Mouse (Mus musculus) spleen, adult 2 months (tissue): ENCODE results near the gene Zfp52. TPM values are rescaled to one million over a fixed set of nuclear protein-coding genes. Genes with fewer than 3 reads are reported as not detected.

Experiments used
- DNase-seq, 2 experiments: peaks; one replicate each; pipeline versions ENCODE4 v3.0.0 to v3.0.0-alpha.2; 2012 to 2021; ENCODE audit warnings: low spot score in 2 of 2, low read depth in 1 of 2
- H3K27ac ChIP-seq: fragments of 200-500 bp; 2 replicates; pipeline ENCODE4 v1.5.1; 2012; ENCODE audit warnings: low read length, inconsistent platforms; ENCODE audit not compliant: insufficient read depth
- H3K27me3 ChIP-seq: fragments of 200-500 bp; 2 replicates; pipeline ENCODE4 v1.6.1; 2012; ENCODE audit warnings: mild to moderate bottlenecking, moderate library complexity, low read length, inconsistent platforms; ENCODE audit not compliant: control insufficient read depth, insufficient read depth
- H3K36me3 ChIP-seq: fragments of 200-500 bp; 2 replicates; pipeline ENCODE4 v1.6.1; 2012; ENCODE audit warnings: mild to moderate bottlenecking, low read length, inconsistent platforms; ENCODE audit not compliant: control insufficient read depth, insufficient read depth
- H3K4me1 ChIP-seq: fragments of 200-500 bp; 2 replicates; pipeline ENCODE4 v1.6.1; 2011; ENCODE audit warnings: inconsistent platforms; ENCODE audit not compliant: control insufficient read depth, insufficient read depth, insufficient read length
- H3K4me3 ChIP-seq: fragments of 200-500 bp; 2 replicates; pipeline ENCODE4 v1.5.1; 2011; ENCODE audit warnings: mild to moderate bottlenecking, inconsistent platforms; ENCODE audit not compliant: insufficient read depth, insufficient read length; ENCODE audit errors: extremely low read depth
- CTCF ChIP-seq: fragments of 200-500 bp; IDR thresholded peaks from 2 replicates; pipeline ENCODE4 v1.5.1; 2011; ENCODE audit warnings: mild to moderate bottlenecking, inconsistent platforms; ENCODE audit not compliant: insufficient read depth, insufficient read length, insufficient replicate concordance; ENCODE audit errors: extremely low read depth
- POLR2A ChIP-seq: fragments of 200-500 bp; IDR thresholded peaks from 2 replicates; pipeline ENCODE4 v1.6.1; 2011; ENCODE audit warnings: low read depth, low read length, inconsistent platforms
- WGBS: fragments of 180-500 bp; shearing (Covaris S2); methylation state at CpG from one replicate; pipeline ENCODE4 v1.1.7; 2018; 5-methylcytosine and 5-hydroxymethylcytosine counted together
- polyA plus RNA-seq: library from polyadenylated mRNA; depleted of rRNA; stranded (reverse); fragments of >200 nt; gene quantifications from 2 replicates; pipeline ENCODE4 v1.2.3, GENCODE M21; 2012

The Zfp52 gene
- polyA plus RNA-seq, 1 experiment, result 0.56 TPM

GRCm38 (mm10) chr17:21509756-21510155 is 25.6 kb upstream of the Zfp52 start:
- Histone ChIP-seq H3K27ac (no peak overlapping the region), H3K27me3 (no peaks in the 10 kb centered on the region), H3K36me3 (peaks cover 12% of the 10 kb centered on the region), H3K4me1 (no peaks in the 10 kb centered on the region), H3K4me3 (no peak overlapping the region)
- DNase-seq, result no peak
- TF ChIP-seq CTCF (no peak), POLR2A (no peak)

- H3K27me3 ChIP-seq, result no peaks in the 10 kb centered on the region
- peak; percentile 58 to 74 for DNase-seq
- H3K27ac ChIP-seq, result no peak overlapping the region
- H3K4me3 ChIP-seq, result no peak overlapping the region
- under 1% methylated on average over 8 of the region's 8 CpGs for WGBS
- H3K4me1 ChIP-seq, result no peaks in the 10 kb centered on the region
- peaks cover 3% of the 10 kb centered on the region; the same call in 1 of the 2 replicates for H3K36me3 ChIP-seq
- peak; percentile 58; the same call in 1 of the 2 replicates for TF ChIP-seq CTCF
- TF ChIP-seq POLR2A, result no peak
Measured at GRCm38 (mm10) chr17:21515403-21516105, 19.8 kb upstream of the Zfp52 start.

GRCm38 (mm10) chr17:21516201-21517129 is 18.9 kb upstream of the Zfp52 start:
- 0 out of 2 replicates have a peak, but pooled peaks cover 2% of the 10 kb centered on the region for H3K36me3 ChIP-seq
- peak; percentile 7; the same call in 1 of the 2 replicates for TF ChIP-seq POLR2A
- TF ChIP-seq CTCF, result no peak
- H3K27me3 ChIP-seq, result no peaks in the 10 kb centered on the region

GRCm38 (mm10) chr17:21517130-21517671 is 18.1 kb upstream of the Zfp52 start:
- WGBS, result 24% methylated on average over 4 of the region's 4 CpGs
- TF ChIP-seq POLR2A (no peak), CTCF (no peak)
- Histone ChIP-seq H3K27ac (peak overlapping the region; percentile 88), H3K27me3 (no peaks in the 10 kb centered on the region), H3K4me1 (no peaks in the 10 kb centered on the region), H3K36me3 (no peaks in the 10 kb centered on the region), H3K4me3 (no peak overlapping the region; the same call in 1 of the 2 replicates)
- no peak for DNase-seq

More at GRCm38 (mm10) chr17:21516201-21517129, 18.9 kb upstream of the Zfp52 start:
- Histone ChIP-seq H3K4me1 (no peaks in the 10 kb centered on the region), H3K27ac (peak overlapping the region; percentile 88), H3K4me3 (peak overlapping the region; percentile 93)
- DNase-seq, result peak in 1 of 2 experiments; percentile 34
- 2% methylated on average over 37 of the region's 37 CpGs for WGBS

- TF ChIP-seq POLR2A, result no peak
- no peak for TF ChIP-seq CTCF
- Histone ChIP-seq H3K27ac (no peak overlapping the region), H3K4me1 (no peaks in the 10 kb centered on the region; the same call in 1 of the 2 replicates), H3K27me3 (no peaks in the 10 kb centered on the region), H3K36me3 (no peaks in the 10 kb centered on the region), H3K4me3 (no peak overlapping the region)
- DNase-seq, result no peak
Measured at GRCm38 (mm10) chr17:21526270-21526669, 9.1 kb upstream of the Zfp52 start.

GRCm38 (mm10) chr17:21530645-21531330 is 4.6 kb upstream of the Zfp52 start:
- Histone ChIP-seq H3K4me3 (no peak overlapping the region), H3K27ac (no peak overlapping the region), H3K27me3 (no peaks in the 10 kb centered on the region), H3K36me3 (no peaks in the 10 kb centered on the region), H3K4me1 (peaks cover 13% of the 10 kb centered on the region; the same call in 1 of the 2 replicates)
- no peak for DNase-seq
- WGBS, result 81% methylated on average over 5 of the region's 5 CpGs
- TF ChIP-seq POLR2A, result no peak
- TF ChIP-seq CTCF, result no peak
